Mouse (Mus musculus): Measurements from ENCODE around the gene Fbxo42.

- no peak for TF ChIP-seq POLR2A (IDR thresholded peaks at IDR 0.05; ENCODE audit: low read depth, low read length)
- TF ChIP-seq CTCF (IDR thresholded peaks at IDR 0.05; ENCODE audit: borderline replicate concordance, insufficient read depth, low read length), result no peak
Observed at GRCm38 (mm10) chr4:141184426-141184825, 36.7 kb downstream of the Fbxo42 start.
